Mouse (Mus musculus): Measurements from ENCODE around the gene Ppfibp2.

Ppfibp2 gene

GRCm38 (mm10) chr7:107664063-107665056 is 69.4 kb downstream of the Ppfibp2 start:
- peak; percentile 36 to 65 for DNase-seq

DNA sequence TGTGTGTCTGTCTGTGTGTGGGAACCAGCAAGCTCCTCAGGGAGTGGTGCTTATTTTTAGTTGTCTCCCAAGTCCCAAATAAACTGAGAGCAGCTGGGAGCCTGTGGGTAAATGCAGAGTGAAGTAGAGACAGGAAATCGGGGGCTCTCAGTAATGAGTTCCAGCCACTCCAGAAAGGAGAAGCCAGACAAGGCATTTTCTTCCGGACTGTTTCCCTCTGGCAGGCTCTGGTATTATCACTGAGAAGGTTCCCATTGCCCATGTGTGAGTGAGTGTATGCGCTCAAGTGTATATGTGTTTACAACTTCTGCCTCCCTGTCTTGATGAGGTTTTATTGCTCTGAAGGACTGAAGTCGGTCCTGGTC is 70.2 kb downstream of the Ppfibp2 start:
- DNase-seq: peak in 1 of 2 experiments; percentile 43

DNA sequence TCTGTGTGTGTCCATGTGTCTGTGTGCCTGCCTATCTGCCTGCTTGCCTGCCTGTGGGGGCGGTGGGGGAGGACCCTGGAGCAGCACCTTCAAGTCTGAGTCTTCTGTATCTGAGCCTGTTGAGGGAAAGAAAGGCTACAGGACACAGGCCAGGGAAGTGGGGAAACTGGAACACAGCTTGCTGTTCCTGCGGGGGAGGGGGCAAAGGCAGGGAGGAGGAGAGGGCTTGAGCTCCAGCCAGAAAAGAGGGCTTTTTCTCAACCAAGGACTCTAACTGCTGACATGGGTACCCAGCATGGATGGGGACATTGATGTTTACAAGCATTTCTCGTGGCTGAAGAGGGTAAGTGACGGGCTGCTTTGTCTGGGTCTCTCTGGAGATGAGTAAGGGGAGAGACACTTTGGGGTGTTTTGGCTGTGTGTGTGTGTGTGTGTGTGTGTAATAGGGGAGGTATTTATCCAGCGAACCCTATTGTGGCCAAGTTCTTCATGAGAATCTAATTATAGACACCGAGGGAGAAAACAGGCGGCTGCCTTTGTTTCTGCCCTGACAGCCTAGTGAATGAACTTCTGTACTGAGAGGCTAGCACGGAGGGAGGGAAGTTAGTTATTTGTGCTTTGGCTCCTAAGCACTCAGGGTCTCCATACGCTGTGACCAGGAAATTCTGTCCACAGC is 70.7 kb downstream of the Ppfibp2 start:
- peak; percentile 58 to 72 for DNase-seq

GRCm38 (mm10) chr7:107666262-107666902 is 71.4 kb downstream of the Ppfibp2 start:
- peak in 1 of 2 experiments; percentile 49 for DNase-seq

- DNase-seq: no peak
These were observed 73.5 kb downstream of the Ppfibp2 start for GRCm38 (mm10) chr7:107668514-107668913.

GRCm38 (mm10) chr7:107675224-107675623 is 80.2 kb downstream of the Ppfibp2 start:
- no peak for DNase-seq

DNA sequence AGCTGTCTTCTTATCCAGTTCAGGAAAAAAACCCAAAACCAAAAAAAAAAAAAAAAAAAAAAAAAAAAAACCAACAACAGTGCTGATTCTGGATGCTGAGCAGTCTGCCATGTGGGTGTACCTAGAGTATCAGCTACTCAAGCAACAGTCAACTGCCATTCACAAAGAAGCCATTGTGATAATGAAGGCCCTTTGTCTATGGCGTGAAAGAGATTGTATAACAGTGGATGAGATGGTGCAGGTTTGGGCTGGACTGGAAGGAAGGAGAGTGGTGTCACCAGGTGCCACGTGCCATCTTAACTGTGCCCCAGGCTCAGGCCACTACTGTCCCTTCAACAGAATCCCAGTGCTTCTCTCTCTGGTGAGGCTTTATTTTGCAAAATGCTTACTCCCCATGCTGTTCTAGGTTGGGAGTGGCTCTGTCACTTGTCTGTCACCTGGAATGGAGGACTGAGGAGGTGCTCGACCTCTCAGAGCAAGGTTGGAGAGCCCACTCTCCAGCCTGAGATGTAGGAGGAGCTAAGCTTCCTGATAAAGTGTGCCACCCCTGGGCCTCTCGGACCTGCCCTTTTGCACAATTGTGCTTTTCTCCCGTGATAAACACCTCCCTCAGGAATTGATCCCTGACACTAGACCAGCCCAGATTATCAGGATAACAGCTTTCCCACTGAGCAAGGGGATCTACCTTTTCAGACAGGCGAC is 85.3 kb downstream of the Ppfibp2 start:
- no peak for DNase-seq

- no peak for DNase-seq
These were observed 86.3 kb downstream of the Ppfibp2 start for GRCm38 (mm10) chr7:107681306-107681705.

- peak in 1 of 2 experiments; percentile 35 for DNase-seq
These were observed 88.2 kb downstream of the Ppfibp2 start for GRCm38 (mm10) chr7:107683162-107683561.

DNA sequence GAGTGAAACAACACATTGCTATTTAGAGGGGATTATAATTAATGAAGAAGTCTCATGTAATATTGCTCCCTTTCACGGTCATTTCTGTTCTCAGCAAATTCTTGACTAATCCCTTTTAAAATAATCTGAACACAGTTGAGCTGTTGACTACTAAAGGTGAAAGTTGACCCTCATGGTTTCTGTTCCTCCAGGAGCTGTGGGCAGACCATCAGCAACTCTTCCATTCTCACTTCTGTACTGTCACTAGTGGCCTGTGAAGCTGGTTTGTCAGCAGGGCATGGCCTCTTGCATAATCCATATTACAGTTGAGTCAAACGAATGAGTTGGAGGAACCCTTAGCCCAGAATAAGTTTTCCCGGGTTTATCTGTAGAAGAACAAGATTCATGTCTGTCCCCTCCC is 88.6 kb downstream of the Ppfibp2 start:
- DNase-seq: no peak

DNA sequence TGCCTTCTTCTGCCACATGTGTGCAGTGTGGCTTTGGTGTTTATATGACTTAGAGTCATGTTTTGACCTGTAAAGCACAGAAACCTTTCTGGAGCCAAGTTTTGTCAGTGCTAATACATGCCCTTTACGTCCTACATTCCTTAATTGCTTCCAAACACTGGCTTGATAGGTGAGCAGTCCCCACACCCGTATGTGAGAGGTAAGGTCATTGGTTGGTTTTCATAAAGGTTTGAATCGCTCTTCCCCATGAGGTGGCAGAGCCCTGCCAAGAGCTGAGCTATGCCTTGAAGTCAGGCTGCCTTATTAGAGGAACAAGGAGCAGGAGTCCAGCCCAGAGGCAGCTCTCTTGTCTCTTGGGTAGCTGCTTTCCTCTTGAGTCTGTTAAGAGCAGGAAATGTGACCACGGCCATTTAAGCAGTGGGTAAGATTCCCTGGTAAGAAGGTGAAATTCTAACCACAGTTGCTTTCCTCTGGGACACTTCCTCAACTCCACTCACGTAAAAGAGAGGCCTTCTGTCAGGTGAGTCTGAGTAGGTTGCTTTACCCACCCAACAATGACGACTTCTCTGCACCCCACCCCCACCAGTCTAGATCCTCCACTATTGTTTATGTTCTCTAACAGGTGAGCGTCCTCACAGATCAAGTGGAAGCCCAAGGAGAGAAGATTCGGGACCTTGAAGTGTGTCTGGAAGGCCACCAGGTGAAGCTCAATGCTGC is 90.4 kb downstream of the Ppfibp2 start:
- no peak for DNase-seq

GRCm38 (mm10) chr7:107685955-107686285 is 90.9 kb downstream of the Ppfibp2 start:
- no peak for DNase-seq

DNA sequence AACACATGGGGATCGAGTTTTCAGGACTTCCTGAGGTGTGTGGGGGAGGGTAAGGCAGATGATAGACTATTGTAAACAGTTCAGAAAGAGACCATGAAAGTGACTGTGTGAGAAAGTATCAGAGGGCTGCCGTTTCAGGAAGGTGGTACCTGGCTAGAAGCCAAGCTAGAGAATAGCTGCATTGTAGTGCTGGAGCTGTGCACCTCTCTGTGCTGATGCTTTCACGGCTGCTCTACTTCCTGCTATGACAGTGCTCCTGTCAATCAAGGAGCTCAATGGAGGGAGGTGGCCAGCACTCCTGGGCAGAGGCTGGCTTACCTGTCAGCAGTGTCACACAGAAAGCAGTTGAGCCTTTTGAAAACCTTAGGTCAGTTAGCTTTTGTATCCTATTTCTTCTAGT is 92.4 kb downstream of the Ppfibp2 start:
- no peak for DNase-seq

- DNase-seq: no peak
These were observed 93.0 kb downstream of the Ppfibp2 start for GRCm38 (mm10) chr7:107688040-107688439.

- DNase-seq: no peak
These were observed 95.6 kb downstream of the Ppfibp2 start for GRCm38 (mm10) chr7:107690426-107691221.

GRCm38 (mm10) chr7:107691493-107691892 is 96.5 kb downstream of the Ppfibp2 start:
- DNase-seq: peak; percentile 21 to 41

DNA sequence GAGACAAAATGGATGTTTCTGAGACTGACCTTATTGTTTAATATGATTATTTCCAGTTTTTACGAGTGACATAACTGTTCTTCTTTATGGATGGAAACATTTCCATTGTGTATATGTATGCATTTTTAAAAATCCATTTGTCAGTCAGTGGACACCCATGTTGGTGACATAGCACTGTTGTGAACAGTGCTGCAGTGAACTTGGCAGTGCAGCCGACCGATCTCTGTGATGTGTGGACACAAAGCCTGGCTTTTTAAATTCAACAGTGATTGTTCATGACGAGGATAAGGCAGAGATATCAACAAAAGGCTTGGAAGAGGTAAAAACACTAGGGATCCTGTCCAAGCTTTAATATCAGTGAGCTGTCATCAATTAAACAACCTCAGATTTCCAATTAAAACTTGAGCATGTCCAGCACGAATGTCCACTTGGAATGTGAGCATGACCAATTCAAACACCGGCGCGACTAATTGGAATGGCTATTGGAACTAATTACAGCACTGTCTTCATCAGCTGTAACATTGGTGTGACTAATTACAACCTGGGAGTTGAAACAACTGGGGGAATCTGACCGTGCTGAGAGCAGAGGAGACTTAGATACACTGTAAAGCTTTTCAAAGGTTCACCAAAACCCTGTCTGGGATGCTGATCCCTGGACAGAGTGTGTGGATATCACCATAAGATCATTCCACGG is 99.4 kb downstream of the Ppfibp2 start:
- DNase-seq: no peak

DNA sequence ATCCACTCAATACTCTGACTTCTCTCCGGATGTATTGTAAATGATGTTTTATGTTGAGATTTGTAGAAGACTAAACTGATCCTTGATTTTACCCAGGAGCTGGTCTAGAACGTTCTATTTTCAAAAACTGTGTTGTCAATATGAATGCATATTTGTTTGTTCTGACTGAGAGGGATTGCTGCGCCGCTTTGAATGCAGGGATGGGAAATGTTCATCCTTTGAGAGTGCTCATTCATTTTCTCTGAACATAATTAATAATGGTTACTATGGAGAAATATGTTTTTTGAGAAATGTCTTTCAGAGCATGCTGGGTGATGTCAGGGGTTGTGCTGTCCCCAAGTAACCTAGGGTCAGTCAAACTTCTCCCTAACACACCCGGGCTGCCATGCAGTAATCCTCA is 102.1 kb downstream of the Ppfibp2 start:
- DNase-seq: no peak

GRCm38 (mm10) chr7:107699926-107700325 is 104.9 kb downstream of the Ppfibp2 start:
- no peak for DNase-seq

- DNase-seq: no peak
These were observed 105.6 kb downstream of the Ppfibp2 start for GRCm38 (mm10) chr7:107700646-107701045.
